Mouse (Mus musculus) cerebellum, adult 2 months (tissue): ENCODE results near the gene Ykt6.

Experiments used
- CTCF ChIP-seq: fragments of 200-500 bp; IDR thresholded peaks from 2 replicates; pipeline ENCODE4 v1.5.1; 2011; ENCODE audit warnings: low read depth, mild to moderate bottlenecking, control low read depth, low read length, moderate library complexity, borderline replicate concordance; ENCODE audit not compliant: insufficient read depth
- POLR2A ChIP-seq: fragments of 200-500 bp; IDR thresholded peaks from 2 replicates; pipeline ENCODE4 v1.6.1; 2011; ENCODE audit warnings: low read length, control low read depth, borderline replicate concordance; ENCODE audit not compliant: insufficient read depth

GRCm38 (mm10) chr11:5999832-6000771 lies 44.6 kb downstream of the Ykt6 start:
- TF ChIP-seq CTCF (no peak), POLR2A (no peak)
